Mouse (Mus musculus) right cerebral cortex, postnatal 14 days (tissue): ENCODE data around the gene Siva1.

Experiments used
- DNase-seq: peaks from one replicate; pipeline ENCODE4 v3.0.0; 2022

Gene Siva1

GRCm38 (mm10) chr12:112644180-112644854 is at the start of gene Siva1:
Gene Siva1 (plus strand): TSS chr12:112644679.
- DNase-seq = peak; percentile 97

GRCm38 (mm10) chr12:112594989-112595388 is 49.5 kb upstream of the Siva1 start:
- peak; percentile 75 for DNase-seq

- DNase-seq = no peak
Observed at GRCm38 (mm10) chr12:112595626-112596025, 48.9 kb upstream of the Siva1 start.

- no peak for DNase-seq
Observed at GRCm38 (mm10) chr12:112596454-112596853, 48.0 kb upstream of the Siva1 start.

GRCm38 (mm10) chr12:112596891-112597500 is 47.5 kb upstream of the Siva1 start:
- peak; percentile 5 for DNase-seq

- DNase-seq = peak; percentile 47
Observed at GRCm38 (mm10) chr12:112597618-112598017, 46.9 kb upstream of the Siva1 start.

- DNase-seq = no peak
Observed at GRCm38 (mm10) chr12:112599198-112599597, 45.3 kb upstream of the Siva1 start.

- no peak for DNase-seq
Observed at GRCm38 (mm10) chr12:112599942-112600611, 44.4 kb upstream of the Siva1 start.

GRCm38 (mm10) chr12:112604022-112604421 is 40.5 kb upstream of the Siva1 start:
- no peak for DNase-seq

GRCm38 (mm10) chr12:112604709-112605649 is 39.5 kb upstream of the Siva1 start:
- DNase-seq = peak; percentile 65

- peak; percentile 82 for DNase-seq
Observed at GRCm38 (mm10) chr12:112605766-112606165, 38.7 kb upstream of the Siva1 start.

GRCm38 (mm10) chr12:112606998-112607397 is 37.5 kb upstream of the Siva1 start:
- DNase-seq = no peak

GRCm38 (mm10) chr12:112609031-112609430 is 35.4 kb upstream of the Siva1 start:
- DNase-seq = no peak

GRCm38 (mm10) chr12:112616668-112617067 is 27.8 kb upstream of the Siva1 start:
- no peak for DNase-seq

GRCm38 (mm10) chr12:112617184-112617583 is 27.3 kb upstream of the Siva1 start:
- peak; percentile 61 for DNase-seq

GRCm38 (mm10) chr12:112617898-112618380 is 26.5 kb upstream of the Siva1 start:
- peak; percentile 76 for DNase-seq

GRCm38 (mm10) chr12:112618981-112619685 is 25.3 kb upstream of the Siva1 start:
- no peak for DNase-seq

- DNase-seq = peak; percentile 49
Observed at GRCm38 (mm10) chr12:112619686-112620353, 24.7 kb upstream of the Siva1 start, which contains the start of gene Adssl1. Gene Adssl1 (plus strand): TSS chr12:112620045.

GRCm38 (mm10) chr12:112620354-112621061 is 24.0 kb upstream of the Siva1 start:
- DNase-seq = no peak

- DNase-seq = no peak
Observed at GRCm38 (mm10) chr12:112621900-112622299, 22.6 kb upstream of the Siva1 start.

GRCm38 (mm10) chr12:112623742-112624141 is 20.7 kb upstream of the Siva1 start:
- peak; percentile 66 for DNase-seq
